Mouse (Mus musculus) heart, adult 8-10 months (tissue): Measurements from ENCODE around the gene Ly6g6f. TPM values are rescaled to one million over a fixed set of nuclear protein-coding genes. Genes with fewer than 3 reads are reported as not detected.

Experiments used
- DNase-seq: peaks from one replicate; pipeline ENCODE4 v3.0.0; 2022; ENCODE audit warnings: low spot score
- total RNA-seq, 4 experiments: library from RNA; stranded (reverse); gene quantifications; 2 replicates each; pipeline ENCODE4 v1.2.4; 2022

Gene Ly6g6f
- total RNA-seq, 4 experiments from 2014 or later = 0.24 TPM; not detected in 3

DNA sequence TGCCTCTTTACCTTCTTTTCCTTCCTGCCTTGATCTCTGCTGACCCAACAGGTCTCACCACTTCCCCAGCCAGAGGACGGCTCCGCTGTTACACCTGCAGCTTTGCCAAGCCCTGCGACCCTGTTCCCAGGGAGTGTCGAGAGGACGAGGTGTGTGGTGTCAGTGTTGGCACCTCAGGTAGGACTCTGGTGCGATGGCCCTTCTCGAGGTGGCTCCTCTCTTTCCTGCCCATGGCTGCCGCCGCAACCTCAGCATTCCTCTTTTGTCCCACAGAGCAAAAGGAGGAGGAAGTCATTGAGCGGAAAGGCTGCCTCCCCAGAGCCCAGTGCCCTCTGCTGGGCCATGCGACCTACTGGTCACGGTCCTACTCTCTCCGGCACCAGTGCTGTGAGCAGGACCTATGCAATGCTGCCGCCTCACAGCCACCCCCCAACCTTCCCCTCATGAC lies 7.6 kb downstream of the Ly6g6f start, which contains the start of gene Ly6g6d:
Ly6g6d (minus strand) TSS at position 280 of the 448 bp plus-strand sequence.
- no peak for DNase-seq

DNA sequence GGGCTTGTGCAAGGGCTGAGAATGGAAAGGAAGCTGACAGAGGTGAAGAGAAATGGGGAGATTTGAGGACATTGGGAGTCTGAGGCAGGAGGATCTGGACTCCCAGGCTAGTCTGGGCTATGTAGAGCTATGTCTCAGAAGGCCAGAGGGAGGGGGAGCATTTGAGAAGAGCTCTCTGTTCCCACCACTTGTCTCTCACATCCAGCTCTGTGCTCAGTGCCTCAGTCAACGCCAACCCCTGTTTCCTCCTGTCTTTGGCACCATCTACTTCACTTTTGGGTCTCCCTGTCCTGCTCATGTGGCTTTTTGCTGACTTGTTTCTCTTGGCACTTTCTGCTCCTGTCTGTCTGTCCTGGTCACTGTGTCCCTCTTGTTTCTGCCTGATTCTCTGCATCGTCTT lies 8.1 kb downstream of the Ly6g6f start:
- no peak for DNase-seq

GRCm38 (mm10) chr17:35076507-35077176 lies 8.8 kb downstream of the Ly6g6f start, which contains the start of gene Ly6g6e:
Ly6g6e (plus strand) TSS chr17:35076902.
- no peak for DNase-seq

- no peak for DNase-seq
Observed at GRCm38 (mm10) chr17:35074097-35074496, 11.3 kb downstream of the Ly6g6f start.

DNA sequence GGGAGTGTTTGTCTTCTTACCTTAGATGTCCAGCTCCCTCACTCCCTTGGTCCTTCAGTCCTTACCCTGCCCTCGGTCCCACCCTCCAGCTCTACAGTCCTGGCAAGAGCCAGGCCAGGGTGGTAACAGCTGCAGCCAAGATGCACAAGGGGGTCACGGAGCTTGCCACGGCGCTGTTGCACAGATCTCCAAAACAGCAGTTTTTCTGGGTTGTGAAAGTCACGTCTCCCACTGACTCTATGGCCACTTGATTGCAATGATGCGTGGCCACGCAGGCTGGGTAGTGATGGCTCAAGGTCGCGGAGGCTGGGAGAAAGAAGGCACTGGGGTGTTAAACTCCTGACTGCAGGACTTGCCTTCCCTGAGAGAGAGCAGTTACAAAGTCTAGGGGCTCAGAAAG lies 14.0 kb downstream of the Ly6g6f start:
- no peak for DNase-seq

GRCm38 (mm10) chr17:35070556-35071229 lies 14.7 kb downstream of the Ly6g6f start:
- no peak for DNase-seq

DNA sequence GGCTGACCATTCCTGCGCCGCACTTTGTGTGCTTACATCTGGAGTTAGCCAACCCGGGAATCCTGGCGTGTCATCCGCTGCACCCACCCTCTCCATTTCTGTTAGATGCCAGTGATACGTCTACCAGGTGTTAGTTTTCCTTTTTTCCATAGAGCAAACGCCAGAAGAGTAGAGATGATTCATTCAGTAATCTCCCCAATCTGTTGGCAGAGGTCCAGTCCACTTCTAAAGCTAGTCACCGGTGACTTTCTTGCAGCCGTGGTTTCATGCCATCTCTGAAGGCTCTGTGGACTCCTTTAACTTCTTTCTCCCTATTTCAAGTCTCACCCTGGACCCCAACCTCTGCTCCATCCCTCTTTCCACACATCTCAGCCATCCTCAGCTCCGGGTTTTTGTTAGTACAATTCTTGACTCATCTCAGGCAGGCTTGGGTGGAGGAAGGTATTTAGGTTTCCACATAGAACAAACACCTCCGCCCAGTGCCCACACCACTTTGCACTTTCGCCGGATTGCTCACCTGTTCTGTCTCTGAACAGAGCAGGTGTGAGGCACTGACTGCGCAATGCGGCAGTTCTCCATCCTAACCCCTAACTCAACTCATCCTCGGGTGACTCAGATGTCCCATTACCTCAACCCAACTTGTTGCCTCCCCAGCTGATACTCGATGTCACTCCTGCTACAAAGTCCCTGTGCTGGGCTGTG lies 17.0 kb downstream of the Ly6g6f start:
- no peak for DNase-seq

DNA sequence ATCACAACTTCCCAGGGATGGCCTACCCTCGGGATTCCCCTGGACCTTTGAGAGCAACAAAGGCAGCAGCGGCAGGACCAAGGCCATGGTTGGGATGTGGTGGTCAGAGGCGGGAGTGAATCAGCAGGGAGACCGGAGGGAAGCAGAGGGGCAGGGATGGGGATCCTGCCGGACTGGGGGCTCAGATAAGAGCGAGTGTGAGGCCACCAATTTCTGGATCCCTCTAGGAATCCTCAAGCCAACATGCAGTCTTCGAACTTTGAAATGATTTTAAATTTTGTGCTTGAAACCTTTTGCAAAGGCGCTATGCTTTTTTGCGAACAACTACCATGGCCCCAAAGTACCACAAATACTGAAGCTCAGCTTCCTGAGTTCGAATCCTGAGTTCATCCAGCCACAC lies 19.3 kb downstream of the Ly6g6f start, which contains the start of gene Mpig6b:
Mpig6b (minus strand) TSS at position 101 of the 400 bp plus-strand sequence.
- no peak for DNase-seq

- DNase-seq = peak; percentile 49
Observed at GRCm38 (mm10) chr17:35064951-35065947, 20.2 kb downstream of the Ly6g6f start, which contains the start of gene Ly6g6c. Ly6g6c (plus strand) TSS chr17:35065388.

GRCm38 (mm10) chr17:35064378-35064877 lies 21.0 kb downstream of the Ly6g6f start:
- no peak for DNase-seq

DNA sequence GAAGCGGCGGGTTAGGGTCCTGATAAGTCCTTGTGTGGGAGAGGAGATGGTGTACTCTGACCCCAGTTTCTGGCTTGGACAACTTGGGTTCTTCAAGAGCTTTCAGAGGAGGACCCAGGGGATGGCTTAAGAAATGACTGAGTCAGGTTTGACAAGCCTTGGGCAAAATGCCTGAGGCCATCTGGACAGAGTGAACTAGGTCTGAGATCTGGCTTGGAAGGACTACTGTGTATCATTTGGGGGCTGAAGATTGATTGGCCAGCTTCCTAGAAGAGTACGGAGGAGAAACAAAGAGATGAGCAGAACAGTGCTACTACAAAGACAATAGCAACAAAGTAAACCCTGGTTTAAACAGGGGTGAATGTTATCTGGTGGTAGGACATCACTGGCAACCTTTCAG lies 21.9 kb downstream of the Ly6g6f start:
- DNase-seq = no peak

GRCm38 (mm10) chr17:35061299-35061698 lies 24.1 kb downstream of the Ly6g6f start:
- no peak for DNase-seq

DNA sequence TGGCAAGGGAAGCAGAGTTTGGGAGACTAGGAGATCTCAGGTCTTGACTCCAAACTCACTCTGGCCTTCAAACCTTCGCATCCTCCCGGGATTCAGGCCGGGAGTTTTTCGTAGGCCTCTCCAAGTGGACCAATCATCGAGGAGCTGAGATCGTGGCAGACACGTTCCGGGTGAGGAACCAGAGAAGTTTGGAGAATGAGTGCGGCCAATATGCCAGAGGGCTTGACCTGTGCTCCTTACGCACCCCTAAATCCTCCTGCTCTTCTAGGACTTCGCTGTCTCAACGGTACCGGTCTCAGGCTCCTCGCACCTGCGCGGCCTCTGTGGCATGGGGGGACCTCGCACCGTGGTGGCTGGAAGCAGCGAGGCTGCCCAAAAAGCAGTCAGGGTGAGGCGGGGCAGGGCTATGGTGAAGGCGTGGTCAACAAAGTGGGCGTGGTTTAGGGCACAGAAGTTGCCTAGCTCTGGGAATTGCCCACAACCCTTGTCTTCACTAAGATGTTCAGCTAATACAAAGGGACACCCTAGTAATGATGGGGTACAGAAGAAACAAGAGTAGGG lies 24.6 kb downstream of the Ly6g6f start:
- no peak for DNase-seq

- no peak for DNase-seq
Observed at GRCm38 (mm10) chr17:35060071-35060470, 25.3 kb downstream of the Ly6g6f start.

- DNase-seq = peak; percentile 90
Observed at GRCm38 (mm10) chr17:35058911-35059892, 26.2 kb downstream of the Ly6g6f start, which contains the start of gene Ddah2. Ddah2 (plus strand) TSS chr17:35059035.

DNA sequence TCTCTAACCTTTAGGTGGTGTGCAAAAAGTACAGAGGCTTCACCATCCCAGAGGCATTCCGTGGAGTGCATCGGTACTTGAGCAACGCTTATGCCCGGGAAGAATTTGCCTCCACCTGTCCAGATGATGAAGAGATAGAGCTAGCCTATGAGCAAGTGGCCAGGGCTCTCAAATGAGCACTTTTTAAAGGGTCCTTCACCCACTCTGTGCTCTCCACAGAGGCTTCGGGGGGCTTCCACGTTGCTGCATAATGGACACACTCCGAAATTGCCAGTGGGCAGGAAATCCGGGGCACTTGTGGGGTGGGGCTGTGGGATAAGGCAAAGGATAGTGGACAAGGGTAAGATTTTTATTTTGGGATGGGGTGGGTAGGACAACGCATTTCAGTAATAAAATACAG lies 27.1 kb downstream of the Ly6g6f start:
- DNase-seq = no peak

- no peak for DNase-seq
Observed at GRCm38 (mm10) chr17:35057090-35057489, 28.3 kb downstream of the Ly6g6f start.

DNA sequence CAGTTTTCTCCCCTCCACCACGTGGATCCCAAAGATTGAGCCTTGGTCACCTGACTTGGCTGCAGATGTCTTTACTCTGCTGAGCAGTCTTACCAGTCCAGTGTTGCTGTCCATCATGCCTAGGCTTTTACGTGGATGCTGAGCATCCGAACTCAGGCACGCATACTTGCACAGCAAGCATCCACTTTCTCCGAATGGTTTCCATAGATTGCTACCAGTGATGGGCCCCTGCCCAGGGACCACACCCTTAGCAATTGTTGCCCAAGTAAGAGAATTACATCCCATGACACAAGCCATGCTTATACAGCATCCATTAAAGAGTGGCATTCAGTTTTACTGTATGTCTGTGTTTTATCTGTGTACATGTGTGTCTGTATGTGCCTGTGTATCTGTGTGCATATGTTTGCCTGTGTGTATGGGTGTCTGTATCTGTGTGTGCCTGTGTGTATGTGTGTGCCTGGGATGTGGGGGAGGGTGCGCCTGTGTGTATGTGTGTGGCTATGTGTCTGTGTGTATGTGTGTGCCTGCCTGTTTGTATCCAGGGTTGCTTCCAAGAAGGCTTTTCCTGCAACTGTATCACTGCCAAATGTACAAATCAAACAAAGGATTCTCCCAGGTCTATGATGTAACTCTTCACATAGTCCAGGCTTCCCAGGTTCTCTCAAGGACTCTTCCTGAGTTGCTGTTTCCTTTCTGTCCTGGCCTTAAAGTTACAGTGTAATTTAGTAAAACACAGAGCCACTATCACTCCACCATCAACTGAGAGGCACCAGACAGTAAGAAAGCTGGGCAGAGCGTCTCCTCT lies 29.5 kb downstream of the Ly6g6f start:
- no peak for DNase-seq
